Mouse (Mus musculus) kidney, adult 9 months (tissue): ENCODE results near the gene Lmf2.

ENCODE experiments used
- DNase-seq: peaks from one replicate; pipeline ENCODE4 v3.0.0; 2022

The Lmf2 gene

DNA sequence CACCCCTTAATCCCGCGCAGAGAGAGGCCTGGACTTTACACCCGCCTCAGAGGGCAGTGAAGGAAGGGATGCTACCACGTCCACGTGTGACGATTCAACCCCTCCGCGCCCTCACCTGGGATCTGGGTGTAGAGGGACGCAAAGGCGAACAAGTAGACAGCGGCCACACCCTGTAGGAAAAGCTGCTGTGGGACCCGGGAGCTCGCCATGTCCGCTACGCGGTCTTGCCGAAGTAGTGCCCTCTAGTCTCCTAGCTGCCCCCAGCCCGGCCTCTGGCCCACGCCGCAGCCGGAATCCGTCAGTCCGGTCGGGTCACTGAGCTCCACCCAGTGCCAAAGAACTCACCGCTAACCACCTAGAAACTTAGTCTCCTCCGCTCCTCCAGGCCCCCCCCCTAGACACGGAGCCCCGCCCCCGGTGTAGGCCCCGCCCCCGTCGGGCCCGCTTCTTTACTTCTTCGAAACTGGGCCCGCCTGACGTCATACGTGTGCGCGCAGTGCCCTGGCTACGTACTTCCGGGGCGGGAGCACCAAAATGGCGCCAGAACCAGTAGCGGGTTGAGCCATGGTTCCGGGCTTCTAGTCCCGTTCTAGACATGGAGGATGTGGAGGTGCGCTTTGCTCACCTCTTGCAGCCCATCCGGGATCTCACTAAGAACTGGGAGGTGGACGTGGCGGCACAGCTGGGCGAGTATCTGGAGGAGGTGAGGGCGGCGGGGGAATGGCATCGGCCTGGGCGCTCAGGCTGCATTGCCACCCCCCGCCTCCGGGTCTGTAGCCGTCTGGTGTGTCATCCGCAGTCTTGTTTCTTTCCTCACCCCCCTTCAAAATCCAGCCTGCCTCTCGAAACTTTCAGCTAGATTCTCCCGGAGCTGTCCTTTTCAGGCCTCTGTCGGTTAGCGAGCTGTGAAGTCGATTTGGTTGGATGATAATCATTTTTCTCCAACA is at the start of gene Lmf2, which contains the start of gene Ncaph2:
Gene Lmf2, minus strand, starts transcription at position 419 of the 947 bp plus-strand sequence.
Gene Ncaph2, plus strand, starts transcription at position 479 of the 947 bp plus-strand sequence.
- peak; percentile 97 for DNase-seq

DNA sequence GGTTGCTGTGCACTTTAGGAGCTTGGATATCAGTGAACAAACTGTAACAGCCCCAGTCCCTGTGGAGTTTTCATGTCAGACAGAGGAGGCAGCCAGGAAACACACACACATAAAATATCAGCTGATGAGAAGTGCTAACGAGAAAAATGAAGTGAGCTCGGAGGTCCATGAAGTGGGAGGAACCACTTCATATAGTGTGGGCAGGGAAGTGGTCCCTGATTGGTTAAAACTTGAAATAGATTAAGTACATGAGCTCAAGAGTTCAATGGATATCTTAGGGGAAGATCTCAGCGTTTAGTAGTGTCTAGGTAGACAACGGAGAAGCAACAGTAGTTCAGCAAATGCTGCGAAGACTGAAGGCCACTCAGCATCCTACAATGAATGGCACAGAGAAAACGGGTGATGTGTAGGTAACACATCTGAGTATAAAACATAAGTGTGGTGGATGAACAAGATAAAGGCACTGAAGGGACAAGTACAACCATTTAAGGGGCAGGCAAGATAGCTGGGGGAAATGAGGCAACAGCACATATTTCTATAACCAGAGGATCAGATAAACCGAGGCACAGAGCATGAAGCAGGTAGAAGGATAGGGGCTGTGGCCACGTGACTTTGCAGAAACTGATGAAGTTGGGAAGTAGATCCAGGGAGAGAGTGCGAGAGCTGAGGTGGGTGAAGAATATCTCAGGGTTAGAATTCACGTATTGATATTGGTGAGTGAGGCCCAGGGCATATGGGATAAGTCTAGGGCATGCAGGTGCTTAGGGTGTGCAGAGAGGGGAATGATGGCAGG is 49.6 kb upstream of the Lmf2 start:
- DNase-seq, result no peak

DNA sequence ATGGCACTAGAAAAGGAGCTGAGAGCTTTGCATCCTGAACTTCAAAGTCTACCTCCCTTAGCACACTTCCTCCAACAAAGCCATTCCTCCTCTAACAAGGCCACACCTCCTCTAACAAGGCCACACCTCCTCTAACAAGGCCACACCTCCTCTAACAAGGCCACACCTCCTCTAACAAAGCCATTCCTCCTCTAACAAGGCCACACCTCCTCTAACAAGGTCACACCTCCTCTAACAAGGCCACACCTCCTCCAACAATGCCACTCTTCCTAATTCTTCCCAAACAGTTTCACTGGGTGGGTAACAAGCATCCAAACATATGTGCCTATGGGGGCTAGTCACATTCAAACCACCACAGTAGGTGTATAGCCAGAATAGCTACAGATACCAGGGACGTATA is 47.0 kb upstream of the Lmf2 start:
- no peak for DNase-seq

DNA sequence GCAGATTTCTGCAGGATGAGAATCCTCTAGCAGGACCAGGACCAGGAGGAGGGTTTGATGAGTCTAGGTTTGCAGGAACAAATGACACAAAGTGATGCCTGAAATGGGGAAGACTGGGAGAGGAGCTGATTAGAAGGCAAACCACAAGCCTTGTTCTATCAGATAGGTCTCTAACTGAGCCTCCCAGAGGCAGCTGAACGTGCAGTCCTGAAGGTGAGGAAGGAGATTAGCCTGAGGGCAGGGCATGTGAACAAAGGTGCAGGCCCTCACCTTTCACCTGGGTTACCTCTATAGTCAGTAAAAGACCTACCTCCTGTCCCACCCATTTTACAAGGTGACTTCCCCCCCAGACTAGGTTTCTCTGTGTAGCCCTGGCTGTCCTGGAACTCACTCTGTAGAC is 44.3 kb upstream of the Lmf2 start:
- DNase-seq, result no peak

DNA sequence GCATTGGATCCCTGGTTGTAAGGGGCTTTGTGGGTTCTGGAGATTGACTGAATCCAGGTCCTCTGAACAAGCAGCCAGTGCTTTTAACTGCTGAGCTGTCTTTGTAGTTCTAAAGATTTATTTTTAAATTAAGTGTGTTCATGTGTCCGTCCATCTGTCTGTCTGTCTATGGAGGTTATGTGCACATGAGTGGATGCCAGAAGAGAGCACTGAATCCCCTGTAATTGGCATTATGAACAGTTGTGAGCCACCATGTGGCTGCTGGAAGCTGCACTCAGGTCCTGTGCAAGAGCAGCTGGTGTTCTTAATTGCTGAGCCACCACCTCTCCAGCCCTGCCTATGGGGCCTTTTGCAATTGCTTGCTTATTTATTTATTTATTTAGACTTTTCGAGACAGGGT is 42.7 kb upstream of the Lmf2 start:
- no peak for DNase-seq

DNA sequence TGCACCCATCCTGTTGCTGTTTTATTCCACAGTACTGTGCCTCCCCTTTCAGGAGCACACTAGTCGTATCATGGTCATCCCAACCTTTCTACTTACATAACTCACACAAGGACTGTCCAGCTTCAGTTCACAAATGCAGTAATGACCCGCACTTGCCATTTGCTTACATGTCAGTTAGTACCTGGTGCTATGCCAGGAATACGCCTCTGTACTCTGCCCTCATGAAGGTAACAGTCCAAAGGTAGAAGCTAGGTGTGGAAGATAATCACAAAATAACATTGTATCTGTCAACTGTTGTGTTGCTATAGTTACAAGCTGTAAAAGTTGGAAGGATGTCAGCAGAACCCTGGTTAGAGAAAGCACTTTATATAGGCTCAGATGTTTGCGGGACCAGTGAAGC is 41.4 kb upstream of the Lmf2 start:
- peak; percentile 77 for DNase-seq

DNA sequence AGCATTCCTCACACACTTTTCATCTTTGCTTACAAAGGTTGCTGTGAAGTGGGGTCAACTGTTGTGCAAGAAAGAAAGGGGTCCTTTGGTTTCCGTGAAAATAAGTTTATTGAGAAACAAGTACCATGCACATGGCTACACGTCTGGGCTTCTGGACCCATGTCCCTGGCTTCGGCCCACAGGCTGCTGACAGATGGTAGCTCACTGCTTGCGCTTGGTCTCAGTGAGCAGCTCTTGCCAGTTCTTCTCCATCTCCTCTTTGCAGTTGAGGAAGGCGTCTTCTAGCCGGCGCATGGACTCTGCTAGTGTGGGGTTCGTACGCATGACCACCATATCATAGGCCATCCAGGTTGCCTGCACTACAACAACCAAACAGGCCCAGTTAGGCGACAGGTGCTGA is 34.6 kb upstream of the Lmf2 start:
- DNase-seq, result no peak

DNA sequence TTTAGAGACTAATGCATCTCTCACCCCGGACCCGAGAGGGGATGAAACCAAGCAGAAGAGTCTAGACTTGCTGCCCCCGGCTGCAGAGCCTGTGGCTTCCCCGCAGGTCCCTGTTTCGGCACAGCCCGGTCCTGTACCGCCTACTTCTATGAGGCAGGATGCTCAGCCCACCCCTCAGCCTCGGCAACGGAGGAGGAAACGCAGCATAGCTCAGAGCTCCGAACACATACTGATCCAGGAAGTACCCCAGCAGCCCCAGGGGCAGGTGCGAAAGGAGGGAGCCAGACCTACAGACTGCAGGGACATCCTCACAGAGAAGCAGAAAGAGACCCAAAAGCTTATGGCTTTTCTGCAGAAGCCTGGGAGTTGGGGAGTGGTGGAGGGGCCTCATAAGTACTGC is 31.7 kb upstream of the Lmf2 start:
- no peak for DNase-seq

DNA sequence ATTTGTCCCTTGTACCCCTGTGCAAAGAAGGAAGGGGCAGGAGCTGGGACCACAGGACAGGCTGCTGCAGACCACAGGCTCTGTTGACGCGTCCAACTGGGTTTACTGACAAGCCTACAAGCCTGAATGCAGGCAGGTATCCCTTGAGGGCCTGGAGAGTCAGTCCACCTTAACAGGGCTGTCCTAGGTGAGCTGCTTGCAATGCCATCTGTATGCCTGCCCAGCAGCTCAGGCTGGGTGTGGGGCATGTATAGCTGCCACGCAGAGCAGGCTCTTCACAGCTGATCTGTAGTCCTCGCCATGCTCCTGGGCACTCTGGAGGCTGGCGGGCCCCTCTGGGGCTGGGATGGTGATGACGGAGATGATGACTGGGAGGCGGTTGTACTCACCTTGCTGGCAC is 29.2 kb upstream of the Lmf2 start, which contains the start of gene Klhdc7b:
Gene Klhdc7b, plus strand, starts transcription at position 301 of the 400 bp plus-strand sequence.
- DNase-seq, result no peak

DNA sequence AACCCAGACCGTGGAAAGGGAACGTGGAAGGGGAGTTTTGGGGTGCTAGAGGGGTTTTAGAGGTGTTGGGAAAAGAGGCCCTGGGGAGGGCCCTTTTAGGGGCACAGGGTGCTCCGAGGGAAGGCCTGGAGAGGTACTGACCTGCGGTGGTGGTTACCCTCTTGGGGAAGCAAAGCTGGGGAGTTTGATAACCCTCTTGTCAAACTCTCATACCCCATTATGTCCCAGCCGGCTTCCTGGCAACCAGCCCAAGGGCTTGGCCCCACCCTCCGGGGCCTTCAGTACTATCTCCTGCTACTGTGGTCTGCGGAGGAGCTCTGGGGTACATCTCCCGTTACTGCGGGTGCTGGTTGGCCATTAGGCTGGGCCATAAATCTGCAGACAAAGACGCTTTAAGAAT is 24.0 kb upstream of the Lmf2 start:
- no peak for DNase-seq

DNA sequence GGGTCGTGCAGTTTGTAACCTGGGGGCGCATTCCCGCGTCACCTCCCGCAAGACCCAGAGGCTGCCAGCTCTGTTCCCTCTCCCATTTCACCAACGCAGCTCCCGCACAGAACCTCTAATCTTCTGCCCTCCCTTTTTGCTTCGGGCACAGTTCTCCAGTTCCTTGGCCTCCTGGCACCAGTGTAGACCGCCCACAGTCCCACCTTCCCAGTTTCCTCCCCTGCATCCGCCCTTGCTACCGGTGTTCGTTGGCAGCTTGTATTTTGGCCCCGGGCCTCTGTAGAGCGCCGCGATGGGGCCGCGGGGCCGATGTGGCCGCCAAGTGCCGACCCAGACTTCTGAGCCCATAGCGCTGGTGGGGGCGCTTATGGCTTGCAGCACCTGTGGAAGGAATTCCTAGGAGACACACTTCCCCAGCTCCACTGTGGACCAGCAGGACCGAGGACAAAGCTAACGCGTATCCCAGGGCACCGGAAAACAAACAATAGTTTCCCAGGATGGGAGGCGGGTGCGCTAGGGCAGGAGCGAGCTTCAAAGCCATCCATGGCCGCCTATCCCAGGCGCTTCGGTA is 23.5 kb upstream of the Lmf2 start, which contains the start of gene Odf3b:
Gene Odf3b, minus strand, starts transcription at position 452 of the 571 bp plus-strand sequence.
- peak; percentile 30 for DNase-seq

DNA sequence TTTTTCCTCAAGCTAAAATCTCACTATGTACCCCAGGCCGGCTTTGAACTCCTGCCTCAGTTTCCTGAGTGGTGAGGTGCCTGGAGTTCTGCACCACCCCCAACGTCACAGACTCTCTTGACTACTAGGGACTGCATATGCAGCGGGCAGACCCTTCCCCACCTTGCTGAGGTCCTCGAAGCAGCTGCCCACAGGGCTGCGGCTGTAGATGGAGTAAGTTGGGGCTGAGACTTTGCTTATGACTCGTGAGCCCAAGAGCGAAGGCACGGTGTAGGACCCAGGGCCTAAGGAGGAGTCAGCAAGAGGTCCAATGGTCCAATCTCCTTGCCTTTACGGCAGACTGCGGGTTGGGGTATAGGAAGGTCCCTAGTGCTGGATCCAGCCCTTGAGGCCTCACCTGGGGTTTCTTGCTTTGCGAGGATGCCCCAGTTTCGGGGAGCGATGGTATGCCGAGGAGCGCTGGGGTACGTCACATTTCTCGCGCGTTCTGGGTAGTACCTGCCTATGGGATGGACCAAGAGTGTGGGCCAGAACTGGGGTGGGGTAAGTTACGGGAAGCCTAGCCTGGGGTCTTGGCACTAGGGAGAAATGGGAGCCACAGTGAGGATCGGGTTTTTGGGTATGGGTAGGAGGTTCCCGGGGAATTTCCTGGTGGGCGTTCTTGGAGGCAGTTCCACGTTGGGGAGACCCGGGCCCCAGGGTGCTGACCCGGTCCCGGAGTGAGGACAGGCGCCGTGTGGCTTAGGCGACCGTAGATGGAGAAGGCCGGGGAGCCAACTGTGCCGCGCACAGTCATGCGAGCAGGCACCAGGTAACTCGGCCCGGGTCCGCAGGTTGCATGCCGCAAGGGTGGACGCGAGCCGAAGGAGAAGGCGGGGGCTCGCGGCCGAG is 22.7 kb upstream of the Lmf2 start:
- no peak for DNase-seq

DNA sequence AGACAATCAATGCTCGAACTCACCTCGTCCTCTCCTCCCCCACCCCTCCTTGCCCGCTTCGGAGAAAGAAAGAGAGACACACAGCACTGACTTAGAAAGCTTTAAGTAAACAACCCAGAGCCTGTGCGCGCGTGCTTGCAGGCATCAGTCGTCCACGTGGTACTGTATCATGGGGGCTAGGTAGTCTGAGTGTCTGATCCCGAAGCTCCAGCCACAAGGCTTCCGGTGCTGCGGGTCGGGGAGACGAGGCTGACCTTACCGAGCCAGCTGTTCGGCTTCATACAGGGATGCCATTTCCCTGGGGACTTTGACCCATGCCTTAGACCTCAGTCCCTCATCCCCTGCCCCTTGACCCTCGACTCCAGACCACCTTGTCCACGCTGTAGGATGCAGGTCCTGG is 21.9 kb upstream of the Lmf2 start:
- no peak for DNase-seq

DNA sequence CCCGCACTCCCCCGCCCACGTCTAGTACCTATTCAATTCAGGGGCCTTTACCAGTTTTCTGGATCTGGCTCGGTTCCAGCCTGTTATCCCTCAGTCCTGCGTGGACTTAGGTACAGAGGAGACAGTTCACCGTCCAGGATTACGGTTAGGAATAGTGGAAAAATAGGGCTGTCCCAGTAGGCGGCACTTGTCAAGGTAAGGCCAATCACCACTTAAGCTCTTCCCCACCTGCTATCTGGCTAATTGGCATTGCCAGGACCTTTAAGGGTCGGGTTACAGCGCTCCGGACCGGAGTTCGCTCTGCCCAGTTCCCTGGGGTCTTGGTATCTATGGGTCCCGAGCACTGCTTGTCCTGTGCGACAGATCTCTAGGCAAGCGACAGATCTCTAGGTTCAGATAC is 21.5 kb upstream of the Lmf2 start, which contains the start of gene Tymp:
Gene Tymp, minus strand, starts transcription at position 83 of the 400 bp plus-strand sequence.
- peak; percentile 46 for DNase-seq

DNA sequence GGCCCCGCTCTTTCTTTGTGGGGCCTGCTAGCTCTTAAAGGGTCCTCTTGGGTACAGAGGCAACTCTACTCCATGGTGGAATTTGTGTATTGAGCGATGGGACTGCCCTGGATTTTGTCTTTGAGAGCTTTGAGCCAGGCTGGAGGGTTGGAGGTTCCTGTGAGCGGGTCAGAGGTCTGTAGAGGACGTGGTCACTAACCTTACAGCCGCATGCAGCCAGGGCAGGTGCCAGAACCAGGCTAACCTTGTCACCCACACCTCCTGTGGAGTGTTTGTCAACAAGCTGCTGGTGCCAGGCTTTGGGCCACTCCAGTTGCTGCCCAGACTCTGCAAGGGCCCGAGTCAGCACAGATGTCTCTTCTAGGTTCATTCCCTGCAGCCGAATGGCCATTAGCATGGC is 20.6 kb upstream of the Lmf2 start:
- DNase-seq, result peak; percentile 28

DNA sequence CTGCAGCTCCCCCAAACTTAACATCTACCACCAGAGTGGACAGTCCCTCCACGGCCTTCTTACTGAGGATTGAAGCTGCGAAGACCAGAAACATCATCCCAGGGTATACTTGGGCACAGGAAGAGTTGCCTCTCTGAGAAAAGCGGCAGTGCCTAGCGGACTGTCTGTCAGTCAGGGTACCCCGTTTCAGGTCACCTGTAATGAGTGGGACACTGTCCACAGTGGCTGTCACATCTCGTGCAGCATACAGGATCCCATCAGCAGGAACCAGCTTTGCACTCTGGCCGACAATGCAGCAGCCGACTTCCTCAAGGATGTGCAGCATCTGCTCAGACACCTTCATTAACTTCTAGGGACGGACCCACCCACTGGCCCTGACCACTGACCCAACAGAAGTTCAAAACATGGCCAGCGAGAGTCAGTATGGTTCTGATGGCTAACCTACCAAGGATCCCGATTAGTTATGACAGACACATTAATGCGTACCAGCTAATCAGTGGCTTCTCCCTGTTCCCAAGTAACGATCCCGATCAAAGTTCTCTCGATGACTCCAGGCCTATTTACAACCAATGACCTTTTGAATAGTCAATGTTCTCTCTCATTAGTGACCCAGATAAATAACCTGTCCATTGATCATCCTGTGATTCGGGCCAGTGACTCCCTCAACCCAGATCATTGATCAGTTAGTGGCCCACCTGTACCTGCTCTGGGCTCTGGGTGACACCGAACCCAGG is 19.5 kb upstream of the Lmf2 start:
- no peak for DNase-seq

DNA sequence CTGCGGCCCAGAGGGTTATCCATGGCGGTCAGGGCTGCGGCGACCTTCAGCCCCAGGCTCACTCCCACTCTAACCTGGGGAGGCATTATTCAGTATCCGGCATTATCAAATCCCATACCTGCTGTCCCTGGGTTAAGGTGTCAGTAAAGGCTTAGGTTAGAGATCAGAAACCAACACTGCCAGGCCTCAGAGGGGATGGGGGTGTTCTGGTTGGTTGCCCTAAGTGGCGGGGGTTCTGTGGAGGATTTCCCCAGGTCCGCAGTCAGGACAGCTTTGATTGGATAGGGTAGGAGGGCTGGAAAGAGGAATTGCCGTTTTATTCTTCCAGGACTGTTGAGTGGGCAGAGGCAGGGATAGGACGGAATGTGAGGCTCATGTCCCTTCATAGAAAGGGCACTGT is 18.9 kb upstream of the Lmf2 start:
- no peak for DNase-seq

DNA sequence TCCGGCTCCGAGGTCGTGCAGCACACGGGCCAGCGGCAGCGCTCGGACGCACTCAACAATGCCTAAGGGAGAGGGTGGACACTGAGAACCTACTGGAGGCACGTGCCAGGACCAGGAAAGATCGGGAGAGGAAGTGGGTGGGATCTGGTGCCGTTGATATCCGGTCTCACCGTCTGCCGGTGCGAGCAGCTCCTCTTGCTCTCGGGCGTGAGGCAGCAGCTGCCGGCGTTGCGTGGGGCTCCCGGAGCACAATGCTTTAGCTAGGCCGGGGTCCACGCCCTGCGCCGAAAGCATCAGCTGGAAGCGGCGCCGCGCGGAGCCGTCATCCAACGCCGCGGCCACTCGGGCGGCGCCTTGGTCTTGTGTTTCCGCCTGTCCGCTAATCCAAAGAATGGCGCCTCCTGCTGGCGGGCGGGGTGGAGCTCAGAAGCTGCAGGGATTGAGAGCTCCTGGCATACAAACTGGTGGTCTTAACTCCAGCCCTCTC is 18.3 kb upstream of the Lmf2 start, which contains the start of gene Sco2:
Gene Sco2, minus strand, starts transcription at position 85 of the 487 bp plus-strand sequence.
- peak; percentile 94 for DNase-seq

DNA sequence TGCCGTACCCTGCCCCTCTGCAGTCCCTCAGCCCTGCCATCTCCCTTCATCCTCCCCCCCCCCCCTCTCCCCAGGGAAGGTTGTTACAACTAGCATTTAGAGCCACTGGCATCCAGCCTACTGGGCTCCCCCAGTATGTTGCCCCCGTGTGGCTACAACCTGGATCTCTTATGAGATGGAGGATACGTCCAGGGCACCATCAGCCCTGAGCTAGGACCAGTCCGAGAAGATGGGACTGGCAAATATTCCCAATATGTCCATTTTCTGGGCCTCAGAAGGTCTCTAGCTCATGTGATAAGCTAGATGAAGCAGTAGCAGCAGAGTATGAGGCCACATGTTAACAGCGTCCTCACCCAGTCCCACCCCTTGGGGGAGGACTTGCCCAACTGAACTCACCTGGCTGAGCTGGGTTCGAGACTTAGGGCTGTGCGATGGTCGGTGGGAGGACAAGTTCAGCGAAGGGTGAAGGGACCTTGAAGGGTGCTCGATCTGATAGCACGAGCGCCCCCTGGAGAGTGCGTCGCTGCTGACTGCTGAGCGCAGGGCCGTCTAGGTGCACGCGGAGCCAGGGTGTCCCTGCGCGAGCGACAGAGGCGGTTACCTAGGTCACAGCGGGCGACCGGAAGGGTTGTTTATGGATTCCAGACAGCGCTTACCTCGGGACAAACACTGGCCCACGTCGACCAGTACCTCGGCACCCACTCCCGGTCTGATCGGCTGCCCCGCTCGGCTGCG is 17.7 kb upstream of the Lmf2 start:
- peak; percentile 91 for DNase-seq

DNA sequence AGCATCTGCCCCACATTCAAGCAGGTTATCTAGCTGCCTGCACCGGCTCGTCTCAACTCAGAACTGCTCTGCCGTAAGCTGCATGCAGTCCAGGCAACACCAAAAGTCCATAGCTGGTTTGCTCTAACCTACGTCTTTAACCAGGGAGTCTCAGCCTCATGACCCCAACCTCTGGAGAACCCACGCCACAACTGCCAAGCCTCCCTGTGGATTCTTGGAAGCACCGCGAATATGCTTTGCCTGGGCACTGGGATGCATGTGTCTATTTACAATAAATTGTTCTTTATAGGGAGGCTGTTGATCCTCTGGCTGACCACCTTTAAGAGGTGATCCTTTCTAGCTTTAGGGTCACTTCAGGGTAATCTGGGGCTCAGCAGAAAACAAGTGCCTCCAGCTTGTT is 17.1 kb upstream of the Lmf2 start:
- no peak for DNase-seq
